Mouse (Mus musculus): ENCODE measurements at regions not wholly inside any gene's neighbourhood (a gene's known extent, or its start where the extent isn't known, plus 50 kb on each side); places are given as distances from the start of the nearest gene placed in this dataset.

GRCm38 (mm10) chr9:30021981-30022380 is 59.0 kb upstream of the Ntm start:
- no peak for DNase-seq (ENCODE audit: low spot score in 2 of 2)

DNA sequence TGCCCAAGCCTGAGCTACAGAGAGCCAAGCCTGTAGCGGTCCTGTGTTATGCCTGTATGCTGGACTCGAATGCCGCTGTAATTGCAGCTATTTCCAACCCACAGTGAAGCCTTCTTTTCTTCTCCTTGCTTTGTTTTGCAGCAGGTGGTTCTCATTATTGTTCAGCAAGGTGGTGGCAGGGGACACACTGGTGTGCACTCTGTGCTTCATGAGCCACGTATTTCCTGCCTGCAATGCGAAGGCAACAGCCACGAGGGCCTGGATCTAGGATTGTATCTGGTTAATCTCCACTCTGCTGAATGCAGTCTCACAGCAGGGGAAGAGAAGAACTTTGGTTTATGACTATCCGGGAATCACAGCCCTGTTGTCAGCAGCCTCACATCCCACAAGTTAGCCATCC is 62.3 kb upstream of the Ntm start:
- DNase-seq (ENCODE audit: low spot score in 2 of 2), result no peak

DNA sequence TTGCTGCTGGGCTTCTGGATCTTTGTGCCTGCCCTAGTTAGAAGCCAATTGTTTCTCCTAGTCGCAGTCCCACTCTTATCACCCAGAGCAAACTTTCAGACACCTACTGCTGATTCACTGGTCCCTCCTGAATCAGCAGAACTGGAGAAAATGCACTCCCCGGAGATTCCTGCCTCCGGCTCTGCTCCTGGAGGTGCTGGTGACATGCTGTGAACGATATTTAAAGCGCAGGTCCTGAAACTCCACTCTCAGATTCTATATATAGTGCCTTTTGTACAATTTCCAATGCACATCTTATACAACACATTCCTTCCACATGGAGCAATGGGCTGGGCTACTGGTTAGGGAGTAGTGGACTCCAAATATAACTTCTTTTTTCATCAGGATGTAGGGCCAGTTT is 64.0 kb upstream of the Ntm start:
- no peak for DNase-seq (ENCODE audit: low spot score in 2 of 2)

- no peak for DNase-seq (ENCODE audit: low spot score in 2 of 2)
Observed at GRCm38 (mm10) chr9:30040396-30040795, 77.5 kb upstream of the Ntm start.

DNA sequence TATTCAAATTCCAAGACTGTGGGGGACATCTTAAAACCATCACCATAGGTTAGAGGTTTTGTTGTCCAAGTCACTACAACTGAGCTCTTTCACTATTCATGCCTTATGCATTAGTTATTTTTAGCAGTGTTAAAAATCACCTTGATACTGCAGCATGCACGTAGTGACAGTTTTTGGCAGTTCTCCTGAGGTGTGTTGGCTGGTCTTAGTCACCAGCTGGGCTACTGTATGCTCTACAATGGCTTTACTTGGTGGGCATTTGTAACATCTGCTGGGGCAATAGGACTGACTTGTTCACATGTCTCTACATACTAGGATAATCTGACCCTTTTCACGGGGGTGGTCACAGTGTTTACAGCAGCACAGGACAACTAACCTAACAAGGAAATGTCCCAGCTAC is 101.6 kb upstream of the Ntm start:
- DNase-seq (ENCODE audit: low spot score in 2 of 2), result no peak

DNA sequence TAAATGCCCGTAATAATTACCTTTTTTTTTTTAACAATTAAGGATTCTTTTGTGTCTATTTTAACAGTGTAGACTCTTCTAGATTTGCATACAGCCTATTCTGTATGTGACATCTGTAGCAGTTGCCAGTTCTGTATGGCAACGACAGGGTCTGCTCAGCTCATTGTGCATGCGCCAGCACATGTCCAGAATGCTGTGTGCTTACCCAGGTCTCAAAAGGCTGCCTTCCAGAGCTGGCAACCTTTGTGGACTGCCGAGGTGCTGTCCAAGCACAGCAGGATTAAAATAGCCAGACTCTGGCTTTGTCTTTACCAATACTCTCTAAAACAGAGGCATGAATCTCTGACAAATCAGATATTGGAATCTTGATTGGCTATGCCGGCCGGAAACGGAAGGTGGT is 105.0 kb upstream of the Ntm start:
- no peak for DNase-seq (ENCODE audit: low spot score in 2 of 2)

GRCm38 (mm10) chr9:30075233-30075632 is 112.3 kb upstream of the Ntm start:
- no peak for DNase-seq (ENCODE audit: low spot score in 2 of 2)

- DNase-seq (ENCODE audit: low spot score in 2 of 2), result no peak
Observed at GRCm38 (mm10) chr9:30076006-30076405, 113.1 kb upstream of the Ntm start.

- no peak for DNase-seq (ENCODE audit: low spot score in 2 of 2)
Observed at GRCm38 (mm10) chr9:30076482-30076881, 113.5 kb upstream of the Ntm start.

- no peak for DNase-seq (ENCODE audit: low spot score in 2 of 2)
Observed at GRCm38 (mm10) chr9:30101942-30102341, 139.0 kb upstream of the Ntm start.

GRCm38 (mm10) chr9:30122371-30122770 is 159.4 kb upstream of the Ntm start:
- DNase-seq (ENCODE audit: low spot score in 2 of 2), result no peak

GRCm38 (mm10) chr9:30129151-30129550 is 166.2 kb upstream of the Ntm start:
- DNase-seq (ENCODE audit: low spot score in 2 of 2), result no peak

- no peak for DNase-seq (ENCODE audit: low spot score in 2 of 2)
Observed at GRCm38 (mm10) chr9:30131626-30132025, 168.7 kb upstream of the Ntm start.

DNA sequence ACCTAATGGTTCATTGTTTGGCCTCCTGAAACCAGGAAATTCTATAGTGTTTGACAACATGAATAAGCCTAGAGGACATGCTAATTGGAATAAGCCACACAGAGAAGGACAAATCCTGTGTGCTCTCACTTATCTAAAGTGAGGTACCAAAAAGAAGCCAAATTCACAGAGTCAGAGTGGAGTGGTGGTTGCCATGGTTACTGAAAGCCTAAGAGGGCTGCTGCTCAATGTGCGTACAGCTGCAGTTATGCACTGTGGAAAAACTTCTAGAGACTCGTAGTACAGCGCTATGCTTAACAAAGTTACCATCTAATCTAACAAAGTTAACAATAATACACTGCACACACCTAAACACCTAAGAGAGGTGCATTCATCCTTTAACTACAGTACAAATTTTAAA is 171.4 kb upstream of the Ntm start:
- DNase-seq (ENCODE audit: low spot score in 2 of 2), result no peak

DNA sequence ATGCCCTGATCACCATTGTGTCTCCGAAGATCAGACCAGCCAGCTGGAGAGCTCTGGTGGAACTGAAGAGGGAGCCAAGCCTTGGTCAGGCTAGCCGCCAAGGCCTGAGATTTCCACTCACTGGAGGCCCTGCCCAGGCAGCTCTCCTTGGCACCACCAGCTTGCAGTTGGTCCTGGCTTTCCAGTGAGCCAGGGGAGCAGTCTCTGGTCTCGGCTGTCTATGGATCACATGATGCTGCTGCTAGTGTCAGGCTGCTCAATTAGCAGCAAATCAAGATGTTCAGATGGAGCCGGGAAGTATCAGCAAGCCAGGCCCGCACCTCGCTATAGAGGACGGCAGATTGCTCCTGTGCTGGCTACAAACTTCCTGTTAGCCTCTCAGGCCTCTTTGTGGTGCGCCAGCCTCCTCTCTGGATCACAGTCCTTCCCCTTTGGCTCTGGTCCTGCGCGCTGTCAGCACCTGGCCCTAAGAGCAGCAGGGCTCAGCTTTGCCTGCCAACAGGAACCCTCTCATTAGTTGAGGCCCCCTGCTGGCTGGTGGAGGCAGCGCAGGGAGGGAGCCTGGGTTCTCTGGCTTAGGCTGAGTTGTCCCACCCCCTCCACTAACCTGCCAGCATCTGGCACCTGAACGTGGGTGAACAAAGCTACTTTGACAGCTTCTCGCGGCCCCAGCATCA is 174.8 kb upstream of the Ntm start:
- peak; percentile 68 to 82 for DNase-seq (ENCODE audit: low spot score in 2 of 2)

GRCm38 (mm10) chr9:30140188-30140587 is 177.2 kb upstream of the Ntm start:
- peak; percentile 9 to 25 for DNase-seq (ENCODE audit: low spot score in 2 of 2)

DNA sequence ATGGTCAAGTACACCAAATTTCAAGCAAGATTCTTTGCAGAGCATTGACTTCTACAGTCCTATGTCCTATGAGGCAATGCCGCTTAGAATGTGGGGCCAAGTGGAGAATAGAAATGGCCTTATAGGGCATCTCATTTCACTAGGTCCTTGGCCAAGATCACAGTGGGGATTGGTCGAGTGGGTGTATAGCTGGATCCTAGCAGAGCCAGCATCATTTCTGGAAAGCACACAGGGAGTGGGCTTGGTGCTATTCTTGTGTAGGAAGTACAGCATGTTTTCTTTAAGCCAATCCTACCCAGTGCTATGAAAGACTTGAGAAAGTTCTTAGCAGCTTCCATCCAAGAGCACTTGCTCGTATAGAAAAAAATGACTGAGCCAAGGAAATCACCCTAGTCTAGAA is 178.2 kb upstream of the Ntm start:
- no peak for DNase-seq (ENCODE audit: low spot score in 2 of 2)

DNA sequence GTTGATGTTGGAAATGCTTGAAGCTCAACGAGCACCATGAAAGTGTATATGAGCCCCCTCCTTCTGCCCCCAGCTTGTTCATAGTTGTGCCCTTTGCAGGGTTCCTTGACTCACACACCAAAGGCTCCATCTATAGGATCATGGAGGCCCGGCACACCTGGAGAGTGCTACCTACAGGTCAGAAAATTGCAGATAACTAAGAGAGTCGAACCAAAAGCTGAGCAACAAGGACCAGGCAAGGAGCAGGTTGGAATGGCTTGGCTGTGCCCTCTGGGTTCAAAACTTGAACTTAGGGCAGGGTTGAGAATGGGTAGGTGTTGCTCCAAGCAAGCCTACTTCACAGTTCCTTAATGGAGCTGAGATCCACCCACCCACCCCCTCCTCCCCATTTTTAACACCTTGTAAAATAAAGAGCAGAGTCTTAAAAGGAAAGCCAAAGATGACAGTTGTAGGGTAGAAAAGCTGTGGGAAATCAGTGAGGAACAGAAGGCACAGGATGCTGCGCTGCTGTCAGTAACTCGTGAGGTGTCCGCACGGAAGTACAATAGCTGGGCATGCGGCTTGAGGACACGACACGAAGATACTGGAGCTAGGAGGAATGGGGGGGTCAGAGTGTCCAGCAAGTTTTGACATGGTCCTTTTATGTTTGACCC is 180.0 kb upstream of the Ntm start:
- DNase-seq (ENCODE audit: low spot score in 2 of 2), result no peak

GRCm38 (mm10) chr9:30149481-30150468 is 186.8 kb upstream of the Ntm start:
- DNase-seq (ENCODE audit: low spot score in 2 of 2), result no peak

DNA sequence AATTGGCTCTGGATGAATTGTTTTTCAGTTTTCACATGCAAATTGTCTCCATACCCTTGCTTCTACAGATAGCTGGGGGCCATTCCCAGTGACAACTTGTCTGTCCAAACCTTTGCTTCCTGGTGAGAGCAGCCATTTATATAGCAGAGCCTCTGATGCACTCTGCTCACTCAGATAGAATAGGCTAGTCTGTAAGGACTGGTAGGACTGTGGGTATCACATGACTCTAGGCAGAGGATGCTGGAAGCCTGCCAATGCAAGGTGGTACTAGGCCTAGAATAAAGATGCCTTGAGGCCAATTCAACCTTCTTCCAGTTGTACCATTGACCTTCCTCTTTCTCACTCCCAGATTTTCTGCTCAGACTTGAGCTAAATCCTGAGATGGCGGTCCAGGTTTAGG is 188.2 kb upstream of the Ntm start:
- no peak for DNase-seq (ENCODE audit: low spot score in 2 of 2)

GRCm38 (mm10) chr9:30166235-30166752 is 203.4 kb upstream of the Ntm start:
- DNase-seq (ENCODE audit: low spot score in 2 of 2), result no peak

GRCm38 (mm10) chr9:30167223-30167622 is 204.3 kb upstream of the Ntm start:
- no peak for DNase-seq (ENCODE audit: low spot score in 2 of 2)
